Mouse (Mus musculus): ENCODE results near the gene Pskh1. TPM values are rescaled to one million over a fixed set of nuclear protein-coding genes. Genes with fewer than 3 reads are reported as not detected.

Gene Pskh1
- total RNA-seq, 1 experiment: 13.2 TPM

DNA sequence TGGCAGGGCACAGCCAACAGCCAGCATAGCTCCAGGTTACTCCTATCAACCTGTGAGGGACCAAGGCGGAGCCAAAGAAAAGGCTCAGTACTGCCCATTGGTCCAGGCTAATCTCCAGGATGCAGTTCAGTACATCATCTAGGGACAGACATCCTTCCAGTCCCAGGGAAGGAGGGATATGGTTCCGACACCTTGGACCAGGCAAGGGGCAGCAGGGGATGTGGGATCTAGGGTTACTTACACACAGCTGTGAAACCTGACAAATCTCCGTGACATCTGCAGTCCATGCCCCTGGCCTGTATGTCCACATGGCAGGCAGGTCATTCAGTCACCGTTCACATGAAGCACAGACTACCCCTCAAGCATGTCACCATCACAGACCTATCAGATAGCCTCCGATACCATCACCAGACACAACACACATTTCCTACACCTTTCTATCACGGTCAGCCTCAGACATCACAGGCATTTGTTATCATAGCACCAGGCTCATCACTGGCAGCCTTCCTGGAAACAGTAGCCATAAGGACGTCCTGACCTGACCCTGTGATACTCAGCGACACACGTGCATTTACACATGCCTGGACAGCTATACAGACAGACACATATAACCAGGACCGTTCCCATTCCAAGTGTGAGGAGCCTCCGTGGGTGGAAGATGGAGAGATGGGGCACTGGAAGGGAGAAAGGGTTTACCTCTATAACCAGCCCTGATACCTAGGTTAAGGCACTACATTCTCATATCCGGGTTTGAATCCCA is 64.4 kb downstream of the Pskh1 start:
- Histone ChIP-seq H3K27ac (ENCODE audit: insufficient read depth, low read depth, low read length, poor library complexity, severe bottlenecking) (no peak overlapping the region), H3K4me1 (ENCODE audit: control insufficient read depth in 2 of 2, insufficient read depth in 2 of 2, low read length in 2 of 2, poor library complexity in 1 of 2) (peaks cover 16 to 36% of the 10 kb centered on the region in 2 experiments; a peak in 3 of 4 replicates), H3K9ac (ENCODE audit: insufficient read depth, low read depth, low read length, poor library complexity, severe bottlenecking) (peak overlapping the region; percentile 94), H3K9me3 (ENCODE audit: control insufficient read depth, insufficient read depth, low read depth, low read length) (no peaks in the 10 kb centered on the region), H3K4me3 (ENCODE audit: insufficient read depth in 1 of 2, low read depth in 1 of 2, low read length in 2 of 2, poor library complexity in 1 of 2, severe bottlenecking in 1 of 2) (peak overlapping the region; percentile 95 to 97), H3K36me3 (ENCODE audit: control insufficient read depth, insufficient read depth, low read length, poor library complexity, severe bottlenecking) (peaks cover 7% of the 10 kb centered on the region; the same call in 1 of the 2 replicates)
- DNase-seq (ENCODE audit: low read depth, low spot score): no peak
- no peak for TF ChIP-seq ZNF384 (IDR thresholded peaks at IDR 0.05; ENCODE audit: low read depth, low read length)
- TF ChIP-seq HCFC1 (IDR thresholded peaks at IDR 0.05; ENCODE audit: borderline replicate concordance, insufficient read depth, low read length): no peak
- TF ChIP-seq ZC3H11A (IDR thresholded peaks at IDR 0.05; ENCODE audit: borderline replicate concordance, low read depth, low read length): no peak
- TF ChIP-seq CHD2 (IDR thresholded peaks at IDR 0.05; ENCODE audit: low read depth, low read length): no peak
- TF ChIP-seq MAFK (IDR thresholded peaks at IDR 0.05; ENCODE audit: insufficient read depth, low read depth, low read length): no peak
- in situ Hi-C loops (cut with MboI; ENCODE audit: low sequenced_read_pairs in 2 of 2, unreplicated experiment in 2 of 2): no loop called here

DNA sequence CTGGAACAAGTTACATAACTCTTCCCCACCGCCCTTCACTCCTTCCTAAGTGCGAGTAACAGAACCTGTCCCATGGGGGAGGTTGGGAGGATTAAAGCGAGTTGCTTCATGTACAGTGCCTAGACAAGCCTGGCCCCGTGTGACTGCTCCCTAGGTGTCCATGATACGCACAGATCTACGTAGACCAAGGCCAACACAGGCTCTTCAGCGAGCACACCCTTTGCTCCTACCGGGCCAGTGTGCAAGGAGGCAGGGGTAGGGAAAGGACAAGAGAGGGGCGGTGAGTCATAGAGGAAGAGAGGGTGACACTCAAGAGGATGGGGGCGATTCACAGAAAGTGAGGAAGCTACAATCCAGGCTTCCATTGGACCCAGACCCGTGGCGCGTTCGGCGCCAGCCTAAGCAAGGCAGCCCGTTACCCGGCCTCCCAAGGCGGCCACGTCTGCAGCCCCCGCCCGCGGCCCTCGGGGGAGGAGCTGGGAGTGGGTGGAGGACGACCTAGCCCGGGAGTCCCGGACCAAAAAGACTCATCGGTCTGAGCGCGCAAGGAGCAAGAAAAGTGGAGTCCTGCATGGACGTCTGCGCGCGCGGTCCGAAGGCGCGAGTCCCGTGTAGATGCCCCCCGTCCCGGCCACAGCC is 65.1 kb downstream of the Pskh1 start:
- in situ Hi-C loops (cut with MboI; ENCODE audit: low sequenced_read_pairs in 2 of 2, unreplicated experiment in 2 of 2): no loop called here
- DNase-seq (ENCODE audit: low read depth, low spot score): no peak

DNA sequence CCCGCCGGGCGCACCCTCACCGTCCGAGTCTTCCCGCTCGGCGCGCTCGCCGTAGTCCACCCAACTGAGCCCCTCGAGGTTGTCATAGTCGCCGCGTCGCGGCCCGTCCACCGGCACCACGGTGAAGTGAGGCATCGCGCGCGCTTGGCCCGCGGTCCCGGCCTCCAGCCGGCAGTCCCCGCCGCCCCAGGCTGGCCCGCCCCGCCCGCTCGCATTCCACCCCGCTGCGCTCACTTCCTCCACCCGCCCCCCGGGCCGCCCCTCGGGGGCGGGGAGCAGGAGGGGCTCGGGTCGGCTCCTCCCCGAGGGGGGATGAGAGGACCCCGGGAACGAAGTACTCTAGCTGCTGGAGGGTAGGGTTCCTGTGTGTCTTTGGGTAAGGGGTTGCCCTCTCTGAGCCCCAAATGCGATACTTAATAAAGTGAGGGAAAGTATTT is 65.7 kb downstream of the Pskh1 start, which contains the start of gene Slc12a4:
Gene Slc12a4 (minus strand): TSS at position 193 of the 437 bp plus-strand sequence.
- Histone ChIP-seq H3K4me1 (ENCODE audit: control insufficient read depth in 2 of 2, insufficient read depth in 2 of 2, low read length in 2 of 2, poor library complexity in 1 of 2) (peaks cover 16 to 37% of the 10 kb centered on the region in 2 experiments; a peak in 3 of 4 replicates), H3K9ac (ENCODE audit: insufficient read depth, low read depth, low read length, poor library complexity, severe bottlenecking) (peak within 1 kb of the TSS; percentile 94), H3K36me3 (ENCODE audit: control insufficient read depth, insufficient read depth, low read length, poor library complexity, severe bottlenecking) (no peaks in the 10 kb centered on the region), H3K9me3 (ENCODE audit: control insufficient read depth, insufficient read depth, low read depth, low read length) (no peaks in the 10 kb centered on the region), H3K27ac (ENCODE audit: insufficient read depth, low read depth, low read length, poor library complexity, severe bottlenecking) (peak within 1 kb of the TSS; percentile 32), H3K4me3 (ENCODE audit: insufficient read depth in 1 of 2, low read depth in 1 of 2, low read length in 2 of 2, poor library complexity in 1 of 2, severe bottlenecking in 1 of 2) (peak within 1 kb of the TSS; percentile 95 to 97)
- no peak for TF ChIP-seq CHD2 (IDR thresholded peaks at IDR 0.05; ENCODE audit: low read depth, low read length)
- in situ Hi-C loops (cut with MboI; ENCODE audit: low sequenced_read_pairs in 2 of 2, unreplicated experiment in 2 of 2): no loop called here
- peak; percentile 62 for DNase-seq (ENCODE audit: low read depth, low spot score)

More for the DNA sequence above, 65.1 kb downstream of the Pskh1 start:
- Histone ChIP-seq H3K4me3 (ENCODE audit: insufficient read depth in 1 of 2, low read depth in 1 of 2, low read length in 2 of 2, poor library complexity in 1 of 2, severe bottlenecking in 1 of 2) (peak overlapping the region; percentile 95 to 97), H3K9me3 (ENCODE audit: control insufficient read depth, insufficient read depth, low read depth, low read length) (no peaks in the 10 kb centered on the region), H3K9ac (ENCODE audit: insufficient read depth, low read depth, low read length, poor library complexity, severe bottlenecking) (peak overlapping the region; percentile 94), H3K4me1 (ENCODE audit: control insufficient read depth in 2 of 2, insufficient read depth in 2 of 2, low read length in 2 of 2, poor library complexity in 1 of 2) (peaks cover 16 to 36% of the 10 kb centered on the region in 2 experiments; a peak in 3 of 4 replicates), H3K27ac (ENCODE audit: insufficient read depth, low read depth, low read length, poor library complexity, severe bottlenecking) (peak overlapping the region; percentile 30), H3K36me3 (ENCODE audit: control insufficient read depth, insufficient read depth, low read length, poor library complexity, severe bottlenecking) (0 out of 2 replicates have a peak, but pooled peaks cover under 1% of the 10 kb centered on the region)
- TF ChIP-seq CHD2 (IDR thresholded peaks at IDR 0.05; ENCODE audit: low read depth, low read length): no peak
- TF ChIP-seq ZC3H11A (IDR thresholded peaks at IDR 0.05; ENCODE audit: borderline replicate concordance, low read depth, low read length): no peak
- TF ChIP-seq ZNF384 (IDR thresholded peaks at IDR 0.05; ENCODE audit: low read depth, low read length): no peak
- TF ChIP-seq HCFC1 (IDR thresholded peaks at IDR 0.05; ENCODE audit: borderline replicate concordance, insufficient read depth, low read length): no peak
- no peak for TF ChIP-seq MAFK (IDR thresholded peaks at IDR 0.05; ENCODE audit: insufficient read depth, low read depth, low read length)

DNA sequence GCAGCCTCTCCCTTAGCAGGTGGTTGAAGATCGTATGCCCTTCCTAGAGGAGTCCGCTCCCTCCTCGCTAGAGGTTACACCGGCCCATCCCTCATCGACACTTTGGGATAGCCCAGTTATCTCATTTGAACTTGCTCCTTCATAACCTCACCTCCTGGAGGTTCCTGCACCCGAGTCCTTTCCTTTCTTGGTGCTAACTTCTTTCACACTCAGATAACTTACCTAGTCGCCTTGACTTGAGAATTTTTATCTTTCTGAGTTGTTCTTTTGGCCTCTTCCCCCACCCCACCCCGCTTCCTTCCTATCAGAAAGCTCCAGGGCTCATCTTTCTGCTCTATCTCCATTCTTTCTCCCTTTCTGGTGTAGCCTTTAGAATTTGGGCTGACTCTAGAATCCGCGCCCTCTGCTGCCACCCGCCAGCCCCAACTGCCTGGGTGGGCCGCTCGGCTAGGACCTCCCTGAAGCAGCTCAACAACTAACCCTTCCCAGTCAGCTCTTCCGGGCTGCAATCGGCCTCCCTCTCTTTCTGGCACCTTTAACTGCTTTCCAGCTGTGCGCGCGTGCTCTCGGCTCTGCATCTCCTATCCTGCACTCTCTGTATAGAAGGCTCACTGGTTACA is 66.6 kb downstream of the Pskh1 start:
- Histone ChIP-seq H3K27ac (ENCODE audit: insufficient read depth, low read depth, low read length, poor library complexity, severe bottlenecking) (peak overlapping the region; percentile 32; the same call in 1 of the 2 replicates), H3K9me3 (ENCODE audit: control insufficient read depth, insufficient read depth, low read depth, low read length) (no peaks in the 10 kb centered on the region), H3K36me3 (ENCODE audit: control insufficient read depth, insufficient read depth, low read length, poor library complexity, severe bottlenecking) (no peaks in the 10 kb centered on the region), H3K4me1 (ENCODE audit: control insufficient read depth in 2 of 2, insufficient read depth in 2 of 2, low read length in 2 of 2, poor library complexity in 1 of 2) (peaks cover 14 to 29% of the 10 kb centered on the region in 2 experiments; a peak in 3 of 4 replicates), H3K4me3 (ENCODE audit: insufficient read depth in 1 of 2, low read depth in 1 of 2, low read length in 2 of 2, poor library complexity in 1 of 2, severe bottlenecking in 1 of 2) (peak overlapping the region; percentile 95 to 97; a peak in 3 of 4 replicates), H3K9ac (ENCODE audit: insufficient read depth, low read depth, low read length, poor library complexity, severe bottlenecking) (no peak overlapping the region)
- DNase-seq (ENCODE audit: low read depth, low spot score): peak; percentile 80
- in situ Hi-C loops (cut with MboI; ENCODE audit: low sequenced_read_pairs in 2 of 2, unreplicated experiment in 2 of 2): no loop called here
- TF ChIP-seq HCFC1 (IDR thresholded peaks at IDR 0.05; ENCODE audit: borderline replicate concordance, insufficient read depth, low read length) (no peak), CHD2 (IDR thresholded peaks at IDR 0.05; ENCODE audit: low read depth, low read length) (no peak), ZNF384 (IDR thresholded peaks at IDR 0.05; ENCODE audit: low read depth, low read length) (no peak), ZC3H11A (IDR thresholded peaks at IDR 0.05; ENCODE audit: borderline replicate concordance, low read depth, low read length) (no peak), MAFK (IDR thresholded peaks at IDR 0.05; ENCODE audit: insufficient read depth, low read depth, low read length) (no peak)

All from ES-E14 (cell line).